Mouse (Mus musculus) liver, embryonic 13.5 days (tissue): ENCODE data around the gene Ifna5. TPM values are rescaled to one million over a fixed set of nuclear protein-coding genes. Genes with fewer than 3 reads are reported as not detected.
A peak's percentile ranks its signal among the peaks of the same experiment; 100 is the strongest.

Source experiments
- ATAC-seq: fragments of 200-750 bp; cut with Nextera tagmentation; 2 replicates; pipeline ENCODE4 v1.8.0; 2017; ENCODE audit warnings: low read depth, mild to moderate bottlenecking, moderate number of reproducible peaks, moderate library complexity
- DNase-seq: peaks from one replicate; pipeline ENCODE4 v3.0.0; 2022
- H3K27ac ChIP-seq: fragments of 300-500 bp; sonication (generic); 2 replicates; pipeline ENCODE4 v1.5.1; 2015; ENCODE audit warnings: moderate library complexity, mild to moderate bottlenecking, inconsistent platforms
- H3K27me3 ChIP-seq: fragments of 300-500 bp; sonication (generic); 2 replicates; pipeline ENCODE4 v1.6.1; 2015; ENCODE audit warnings: mild to moderate bottlenecking, inconsistent platforms
- H3K36me3 ChIP-seq: fragments of 300-500 bp; sonication (generic); 2 replicates; pipeline ENCODE4 v1.6.1; 2015; ENCODE audit warnings: mild to moderate bottlenecking, inconsistent platforms
- H3K4me1 ChIP-seq: fragments of 300-500 bp; sonication (generic); replicated peaks from 2 replicates; pipeline ENCODE4 v1.6.1; 2015; ENCODE audit warnings: inconsistent platforms
- H3K4me2 ChIP-seq: fragments of 300-500 bp; sonication (generic); 2 replicates; pipeline ENCODE4 v1.6.1; 2015; ENCODE audit warnings: inconsistent platforms, mild to moderate bottlenecking, moderate library complexity
- H3K4me3 ChIP-seq: fragments of 300-500 bp; sonication (generic); replicated peaks from 2 replicates; pipeline ENCODE4 v1.5.1; 2015; ENCODE audit warnings: mild to moderate bottlenecking, inconsistent platforms
- H3K9ac ChIP-seq: fragments of 300-500 bp; sonication (generic); 2 replicates; pipeline ENCODE4 v1.6.1; 2015; ENCODE audit warnings: mild to moderate bottlenecking, inconsistent platforms
- H3K9me3 ChIP-seq: fragments of 300-500 bp; sonication (generic); replicated peaks from 2 replicates; pipeline ENCODE4 v1.6.1; 2016; ENCODE audit warnings: inconsistent platforms
- WGBS: fragments of 180-500 bp; shearing (Covaris S2); methylation state at CpG from one replicate; pipeline ENCODE4 v1.1.7; 2015; ENCODE audit not compliant: insufficient replicate concordance; 5-methylcytosine and 5-hydroxymethylcytosine counted together
- polyA plus RNA-seq: library from polyadenylated mRNA; unstranded; fragments of >200 nt; fragmentation: Nextera tagmentation; extraction: Ambion mirVana; gene quantifications from 2 replicates; pipeline ENCODE4 v1.2.1, GENCODE M21; 2015

Gene Ifna5
- polyA plus RNA-seq, 1 experiment from 2014 or later = not detected

GRCm38 (mm10) chr4:88865011-88865569, 29.8 kb downstream of the Ifna5 start:
- DNase-seq = no peak
- peaks cover 19% of the 10 kb centered on the region for H3K4me1 ChIP-seq
- ATAC-seq = no peak
- no peak overlapping the region for H3K4me3 ChIP-seq
- H3K36me3 ChIP-seq = no peaks in the 10 kb centered on the region
- no peak overlapping the region for H3K27ac ChIP-seq
- 12% methylated on average over 6 of the region's 6 CpGs for whole genome bisulfite sequencing
- H3K9me3 ChIP-seq = no peaks in the 10 kb centered on the region
- peak overlapping the region; percentile 36 for H3K4me2 ChIP-seq
- H3K27me3 ChIP-seq = peaks cover 13% of the 10 kb centered on the region
- H3K9ac ChIP-seq = no peak overlapping the region

- Histone ChIP-seq H3K27ac (no peak overlapping the region), H3K9me3 (no peaks in the 10 kb centered on the region), H3K4me1 (peaks cover 19% of the 10 kb centered on the region), H3K9ac (peak overlapping the region; percentile 74), H3K36me3 (no peaks in the 10 kb centered on the region), H3K4me3 (peak overlapping the region; percentile 69), H3K27me3 (peaks cover 13% of the 10 kb centered on the region), H3K4me2 (peak overlapping the region; percentile 90)
- under 1% methylated on average over 8 of the region's 8 CpGs for WGBS
- ATAC-seq (peak; percentile 51; the same call in 1 of the 2 replicates), DNase-seq (peak; percentile 61)
Observed at GRCm38 (mm10) chr4:88867366-88867925, 32.1 kb downstream of the Ifna5 start.

DNA sequence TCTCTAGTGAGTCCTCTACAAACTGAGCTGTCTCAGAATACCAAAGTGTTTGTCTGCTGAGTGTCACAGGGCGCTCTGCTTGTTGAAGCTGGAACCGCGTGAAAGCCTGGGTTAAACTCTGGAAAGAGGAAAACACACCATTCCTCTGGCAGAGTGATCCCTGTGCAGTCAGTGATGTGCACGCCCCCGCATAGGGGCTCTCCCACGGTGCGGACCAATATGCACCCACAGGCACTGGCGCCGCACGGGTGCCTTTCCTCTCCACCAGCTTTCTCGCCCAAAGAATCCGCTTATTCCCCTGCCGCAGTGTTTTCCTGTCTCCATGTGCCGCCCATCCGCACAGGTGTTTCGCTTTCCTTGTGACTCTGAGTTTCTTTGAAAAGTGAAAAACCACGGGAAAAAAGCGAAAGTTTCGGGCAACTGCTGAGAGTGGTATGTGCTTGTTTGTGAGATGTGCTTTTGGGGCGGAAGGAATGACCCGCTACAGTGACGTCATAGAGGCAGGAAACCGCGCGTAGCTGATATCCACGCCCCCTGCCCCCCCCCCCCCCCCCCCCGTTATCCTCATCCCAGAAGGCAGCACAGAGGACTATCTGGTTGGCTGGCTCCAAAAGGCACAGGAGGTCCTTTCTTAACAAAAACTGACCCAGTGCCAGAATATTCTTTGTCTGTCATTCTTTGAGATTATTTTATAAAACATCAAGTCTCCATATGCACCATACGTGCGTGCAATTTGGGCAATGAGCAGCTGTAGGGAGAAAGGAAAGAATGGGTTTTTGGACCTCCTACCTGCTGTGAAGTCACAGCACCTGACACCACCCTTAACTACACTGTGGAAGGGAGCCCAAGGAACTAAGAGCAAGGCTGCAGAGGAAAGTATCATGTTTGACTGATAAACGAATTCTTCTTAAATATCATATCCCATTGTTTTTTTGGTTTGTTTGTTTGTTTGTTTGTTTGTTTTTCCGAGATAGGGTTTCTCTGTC, 32.9 kb downstream of the Ifna5 start:
- Histone ChIP-seq H3K9ac (peak overlapping the region; percentile 74), H3K4me2 (peak overlapping the region; percentile 90), H3K27ac (peak overlapping the region; percentile 50), H3K36me3 (no peaks in the 10 kb centered on the region), H3K4me3 (peak overlapping the region; percentile 69), H3K4me1 (peaks cover 19% of the 10 kb centered on the region), H3K27me3 (peaks cover 7% of the 10 kb centered on the region), H3K9me3 (no peaks in the 10 kb centered on the region)
- DNase-seq = peak; percentile 13
- ATAC-seq = peak; percentile 78
- 6% methylated on average over 31 of the region's 31 CpGs for whole genome bisulfite sequencing

DNA sequence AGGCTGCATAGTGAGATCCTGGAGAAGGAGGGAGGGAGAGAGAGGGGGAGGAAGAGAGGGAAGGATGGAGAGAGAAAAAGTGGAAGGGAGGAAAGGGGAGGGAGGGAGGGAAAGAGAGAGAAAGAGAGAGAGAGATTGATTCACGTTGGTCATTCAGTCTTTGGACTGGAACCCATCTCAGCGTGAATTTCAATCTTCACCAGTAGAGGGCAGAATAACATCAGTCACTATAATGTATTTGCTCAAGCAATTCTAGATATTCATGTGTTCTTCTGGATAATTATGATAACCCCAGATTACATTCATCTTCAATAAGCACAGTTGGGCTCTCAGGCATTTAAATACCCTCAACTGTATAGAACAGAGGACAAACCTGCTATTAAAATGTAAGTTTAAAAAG, 37.4 kb downstream of the Ifna5 start:
- no peaks in the 10 kb centered on the region for H3K27me3 ChIP-seq
- DNase-seq (no peak), ATAC-seq (no peak)
- H3K4me1 ChIP-seq = peaks cover 36% of the 10 kb centered on the region
- H3K27ac ChIP-seq = no peak overlapping the region
- no peaks in the 10 kb centered on the region for H3K9me3 ChIP-seq
- H3K36me3 ChIP-seq = no peaks in the 10 kb centered on the region
- no peak overlapping the region for H3K4me3 ChIP-seq
- 0% methylated on average over 2 of the region's 2 CpGs for WGBS
- no peak overlapping the region for H3K4me2 ChIP-seq
- H3K9ac ChIP-seq = no peak overlapping the region

- no peaks in the 10 kb centered on the region for H3K36me3 ChIP-seq
- H3K27me3 ChIP-seq = no peaks in the 10 kb centered on the region
- no peaks in the 10 kb centered on the region for H3K9me3 ChIP-seq
- H3K27ac ChIP-seq = no peak overlapping the region
- no peak overlapping the region for H3K9ac ChIP-seq
- 0 out of 2 replicates have a peak overlapping the region, but pooled peaks have one; percentile 24 for H3K4me2 ChIP-seq
- H3K4me1 ChIP-seq = peaks cover 35% of the 10 kb centered on the region
- DNase-seq (peak; percentile 39), ATAC-seq (peak; percentile 91)
- no peak overlapping the region for H3K4me3 ChIP-seq
- 15% methylated on average over 4 of the region's 4 CpGs for WGBS
Observed at GRCm38 (mm10) chr4:88875435-88876095, 40.2 kb downstream of the Ifna5 start.

- DNase-seq (no peak), ATAC-seq (no peak)
- no peaks in the 10 kb centered on the region for H3K36me3 ChIP-seq
- 57% methylated on average over 4 of the region's 4 CpGs for WGBS
- H3K9ac ChIP-seq = no peak overlapping the region
- no peak overlapping the region for H3K4me2 ChIP-seq
- H3K4me3 ChIP-seq = no peak overlapping the region
- no peaks in the 10 kb centered on the region for H3K27me3 ChIP-seq
- peaks cover 35% of the 10 kb centered on the region for H3K4me1 ChIP-seq
- H3K27ac ChIP-seq = no peak overlapping the region
- no peaks in the 10 kb centered on the region for H3K9me3 ChIP-seq
Observed at GRCm38 (mm10) chr4:88876520-88876919, 41.2 kb downstream of the Ifna5 start.

DNA sequence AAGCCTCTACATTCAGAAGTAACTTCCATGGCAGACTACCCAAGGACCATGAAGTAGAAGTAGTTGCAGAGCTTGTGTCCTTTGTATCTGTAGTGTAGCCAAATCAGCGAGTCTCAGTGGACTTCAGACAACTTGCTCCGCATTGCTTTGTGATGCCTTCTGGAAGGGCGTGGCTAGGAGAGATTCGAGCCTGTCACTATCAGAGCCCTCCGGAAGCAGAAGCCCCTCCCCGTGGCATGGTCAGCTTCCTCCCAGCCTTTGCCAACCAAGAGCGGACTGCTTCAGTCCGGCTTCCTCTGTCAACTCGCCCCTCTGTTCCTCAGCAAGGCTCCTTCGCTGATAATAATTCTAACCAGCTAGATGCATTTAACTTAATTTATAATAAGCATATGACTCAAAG, 42.9 kb downstream of the Ifna5 start:
- H3K4me2 ChIP-seq = peak overlapping the region; percentile 42
- H3K9me3 ChIP-seq = no peaks in the 10 kb centered on the region
- no peaks in the 10 kb centered on the region for H3K27me3 ChIP-seq
- peak; percentile 54 for DNase-seq
- peak overlapping the region; percentile 8; the same call in 1 of the 2 replicates for H3K4me3 ChIP-seq
- no peaks in the 10 kb centered on the region for H3K36me3 ChIP-seq
- ATAC-seq = peak; percentile 63
- no peak overlapping the region for H3K27ac ChIP-seq
- H3K9ac ChIP-seq = no peak overlapping the region
- WGBS = 11% methylated on average over 10 of the region's 10 CpGs
- H3K4me1 ChIP-seq = peaks cover 35% of the 10 kb centered on the region

DNA sequence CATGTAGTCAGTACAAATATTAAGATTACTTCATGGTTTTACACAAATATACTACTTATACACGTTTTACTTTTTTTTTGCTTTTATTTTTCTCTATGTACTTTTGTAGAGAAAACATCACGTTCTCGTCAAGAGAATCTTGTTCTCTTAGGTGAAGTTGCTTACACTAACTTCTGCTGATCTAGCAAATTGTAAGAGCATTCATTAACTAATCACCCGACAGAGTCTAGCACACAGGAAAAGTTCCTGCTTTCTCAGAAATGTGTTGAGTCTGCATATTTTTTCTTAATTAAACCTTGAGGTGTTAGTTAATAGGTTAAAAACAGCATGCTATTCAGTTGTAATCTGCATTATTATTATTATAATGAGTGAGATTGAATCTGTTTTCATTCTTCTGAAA, 43.4 kb downstream of the Ifna5 start:
- ATAC-seq (no peak), DNase-seq (no peak)
- WGBS = 50% methylated on average over 4 of the region's 4 CpGs
- Histone ChIP-seq H3K27me3 (no peaks in the 10 kb centered on the region), H3K4me3 (no peak overlapping the region), H3K9ac (no peak overlapping the region), H3K4me1 (peaks cover 35% of the 10 kb centered on the region), H3K4me2 (0 out of 2 replicates have a peak overlapping the region, but pooled peaks have one; percentile 42), H3K36me3 (no peaks in the 10 kb centered on the region), H3K9me3 (no peaks in the 10 kb centered on the region), H3K27ac (no peak overlapping the region)

- Histone ChIP-seq H3K4me2 (no peak within 1 kb of the TSS), H3K36me3 (no peaks in the 10 kb centered on the region), H3K4me3 (no peak within 1 kb of the TSS), H3K27me3 (no peaks in the 10 kb centered on the region), H3K27ac (no peak within 1 kb of the TSS), H3K9ac (no peak within 1 kb of the TSS), H3K4me1 (peaks cover 34% of the 10 kb centered on the region), H3K9me3 (no peaks in the 10 kb centered on the region)
- WGBS = 70% methylated on average over 8 of the region's 8 CpGs
- DNase-seq = no peak
- ATAC-seq = no peak
Observed at GRCm38 (mm10) chr4:88880101-88880500, 44.8 kb downstream of the Ifna5 start, which contains the start of gene Ifne. Ifne (minus strand) TSS chr4:88880201.
